Mouse (Mus musculus): ENCODE measurements around the gene Rnf151. TPM values are rescaled to one million over a fixed set of nuclear protein-coding genes. Genes with fewer than 3 reads are reported as not detected.

Gene Rnf151
- polyA plus RNA-seq, 1 experiment: 0.86 TPM

DNA sequence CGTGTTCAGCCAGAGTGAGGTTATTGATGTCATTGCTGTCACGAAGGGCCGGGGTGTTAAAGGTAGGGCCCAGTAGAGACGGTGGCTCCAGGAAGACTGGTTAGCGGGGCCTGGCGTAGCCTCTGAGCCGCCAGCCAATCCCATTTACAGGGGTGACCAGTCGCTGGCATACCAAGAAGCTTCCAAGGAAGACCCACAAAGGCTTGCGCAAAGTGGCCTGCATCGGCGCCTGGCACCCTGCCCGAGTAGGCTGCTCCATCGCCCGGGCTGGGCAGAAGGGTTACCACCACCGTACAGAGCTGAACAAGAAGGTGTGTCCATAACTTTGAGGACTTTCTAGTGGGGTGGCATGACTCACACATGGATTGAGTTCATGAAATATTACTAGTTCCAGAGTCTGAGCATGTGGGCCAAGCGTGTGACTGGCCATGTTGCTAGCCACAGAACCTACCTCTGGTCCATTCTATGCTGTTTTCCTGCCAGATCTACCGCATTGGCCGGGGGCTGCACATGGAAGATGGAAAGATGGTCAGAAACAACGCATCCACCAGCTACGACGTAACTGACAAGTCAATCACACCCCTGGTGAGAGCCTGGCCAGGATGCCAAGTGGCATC, 15.7 kb upstream of the Rnf151 start:
- Histone ChIP-seq H3K4me1 (ENCODE audit: control insufficient read depth, insufficient read depth, insufficient read length) (peaks cover 7% of the 10 kb centered on the region; the same call in 1 of the 2 replicates), H3K36me3 (ENCODE audit: control insufficient read depth, insufficient read depth, low read length) (no peaks in the 10 kb centered on the region), H3K27ac (ENCODE audit: insufficient read depth, low read length) (no peak overlapping the region), H3K4me3 (ENCODE audit: extremely low read depth, insufficient read depth, insufficient read length) (no peak overlapping the region), H3K27me3 (ENCODE audit: control insufficient read depth, insufficient read depth, low read length) (no peaks in the 10 kb centered on the region)
- WGBS: 90% methylated on average over 21 of the region's 21 CpGs
- DNase-seq (ENCODE audit: low read depth in 1 of 2, low spot score in 2 of 2): no peak
- TF ChIP-seq CTCF (IDR thresholded peaks at IDR 0.05; ENCODE audit: extremely low read depth, insufficient read depth, insufficient read length, insufficient replicate concordance) (no peak), POLR2A (IDR thresholded peaks at IDR 0.05; ENCODE audit: low read depth, low read length) (no peak)

DNA sequence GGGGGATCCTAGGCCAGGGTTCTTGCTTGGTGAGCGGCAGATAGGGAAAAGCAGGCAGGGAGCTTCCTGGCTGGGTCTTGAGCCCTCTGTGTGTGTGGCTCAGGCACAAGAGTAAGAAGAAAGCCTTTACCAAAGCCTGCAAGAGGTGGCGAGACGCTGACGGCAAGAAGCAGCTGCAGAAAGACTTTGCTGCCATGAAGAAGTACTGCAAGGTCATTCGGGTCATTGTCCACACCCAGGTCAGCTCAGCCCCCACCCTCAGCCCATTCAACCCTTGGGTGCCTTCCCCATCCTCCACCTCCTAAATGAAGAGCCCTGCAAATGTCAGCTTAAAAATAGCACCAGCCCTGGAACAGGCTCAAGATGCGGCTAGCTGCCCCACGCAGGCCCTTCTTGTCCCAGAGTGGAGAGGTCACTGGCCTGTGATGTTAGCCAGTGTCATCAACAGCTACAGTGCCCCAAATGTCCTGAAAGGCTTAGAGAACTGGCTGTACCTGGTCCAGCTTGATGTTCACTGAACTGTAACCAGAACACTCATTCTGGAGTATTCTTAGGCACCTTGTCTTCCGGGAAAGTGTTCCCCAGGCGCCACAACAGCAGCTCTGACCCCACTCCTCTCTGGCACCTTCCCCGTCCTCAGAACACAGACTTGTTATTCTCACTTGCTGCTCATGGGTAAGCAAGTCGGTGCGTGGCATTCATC, 14.5 kb upstream of the Rnf151 start:
- Histone ChIP-seq H3K27me3 (ENCODE audit: control insufficient read depth, insufficient read depth, low read length) (no peaks in the 10 kb centered on the region), H3K27ac (ENCODE audit: insufficient read depth, low read length) (no peak overlapping the region), H3K4me3 (ENCODE audit: extremely low read depth, insufficient read depth, insufficient read length) (no peak overlapping the region), H3K36me3 (ENCODE audit: control insufficient read depth, insufficient read depth, low read length) (no peaks in the 10 kb centered on the region), H3K4me1 (ENCODE audit: control insufficient read depth, insufficient read depth, insufficient read length) (peaks cover 6% of the 10 kb centered on the region; the same call in 1 of the 2 replicates)
- TF ChIP-seq CTCF (IDR thresholded peaks at IDR 0.05; ENCODE audit: extremely low read depth, insufficient read depth, insufficient read length, insufficient replicate concordance) (no peak), POLR2A (IDR thresholded peaks at IDR 0.05; ENCODE audit: low read depth, low read length) (no peak)
- no peak for DNase-seq (ENCODE audit: low read depth in 1 of 2, low spot score in 2 of 2)
- 88% methylated on average over 12 of the region's 12 CpGs for WGBS

DNA sequence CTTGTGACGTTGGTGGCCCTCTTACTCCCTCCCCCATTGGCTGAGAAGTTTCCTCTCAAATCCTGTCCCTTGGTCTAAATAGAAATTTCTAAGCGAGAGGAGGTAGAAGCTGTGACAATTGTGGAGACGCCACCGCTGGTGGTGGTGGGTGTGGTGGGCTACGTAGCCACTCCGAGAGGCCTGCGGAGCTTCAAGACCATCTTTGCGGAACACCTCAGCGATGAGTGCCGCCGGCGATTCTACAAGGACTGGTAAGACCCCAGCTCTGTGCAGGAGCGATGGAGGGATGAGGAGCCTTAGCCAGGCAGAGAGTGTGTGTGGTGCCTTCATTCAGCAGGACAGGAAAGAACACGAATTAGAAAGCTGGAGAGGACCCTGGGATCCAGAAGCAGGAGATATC, 12.9 kb upstream of the Rnf151 start:
- Histone ChIP-seq H3K27me3 (ENCODE audit: control insufficient read depth, insufficient read depth, low read length) (no peaks in the 10 kb centered on the region), H3K36me3 (ENCODE audit: control insufficient read depth, insufficient read depth, low read length) (no peaks in the 10 kb centered on the region), H3K4me1 (ENCODE audit: control insufficient read depth, insufficient read depth, insufficient read length) (no peaks in the 10 kb centered on the region), H3K4me3 (ENCODE audit: extremely low read depth, insufficient read depth, insufficient read length) (no peak overlapping the region), H3K27ac (ENCODE audit: insufficient read depth, low read length) (no peak overlapping the region)
- TF ChIP-seq CTCF (IDR thresholded peaks at IDR 0.05; ENCODE audit: extremely low read depth, insufficient read depth, insufficient read length, insufficient replicate concordance) (no peak), POLR2A (IDR thresholded peaks at IDR 0.05; ENCODE audit: low read depth, low read length) (no peak)
- DNase-seq (ENCODE audit: low read depth in 1 of 2, low spot score in 2 of 2): no peak
- WGBS: 76% methylated on average over 14 of the region's 14 CpGs

DNA sequence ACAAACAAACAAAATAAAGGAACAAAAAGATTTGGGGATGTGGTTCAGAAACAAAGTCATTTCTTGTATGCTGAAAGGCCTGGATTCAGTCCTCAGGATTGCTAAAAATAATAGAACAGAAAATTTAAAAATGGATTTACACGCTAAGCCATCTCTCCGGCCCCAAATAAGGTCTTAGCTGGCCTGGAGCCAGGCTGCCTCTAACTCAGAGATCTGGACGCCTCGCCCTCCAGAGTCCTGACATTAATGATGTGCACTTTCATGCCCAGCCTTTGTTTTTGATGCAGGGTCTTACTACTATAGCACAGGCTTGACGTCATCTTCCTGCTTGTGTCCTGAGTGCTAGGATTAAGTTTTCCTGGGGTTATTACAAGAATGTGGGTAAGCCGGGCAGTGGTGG, 11.2 kb upstream of the Rnf151 start:
- DNase-seq (ENCODE audit: low read depth in 1 of 2, low spot score in 2 of 2): no peak
- Histone ChIP-seq H3K27ac (ENCODE audit: insufficient read depth, low read length) (no peak overlapping the region), H3K36me3 (ENCODE audit: control insufficient read depth, insufficient read depth, low read length) (no peaks in the 10 kb centered on the region), H3K4me1 (ENCODE audit: control insufficient read depth, insufficient read depth, insufficient read length) (no peaks in the 10 kb centered on the region; the same call in 1 of the 2 replicates), H3K27me3 (ENCODE audit: control insufficient read depth, insufficient read depth, low read length) (no peaks in the 10 kb centered on the region), H3K4me3 (ENCODE audit: extremely low read depth, insufficient read depth, insufficient read length) (no peak overlapping the region)
- TF ChIP-seq POLR2A (IDR thresholded peaks at IDR 0.05; ENCODE audit: low read depth, low read length): no peak
- TF ChIP-seq CTCF (IDR thresholded peaks at IDR 0.05; ENCODE audit: extremely low read depth, insufficient read depth, insufficient read length, insufficient replicate concordance): no peak
- WGBS: 92% methylated on average over 6 of the region's 6 CpGs

DNA sequence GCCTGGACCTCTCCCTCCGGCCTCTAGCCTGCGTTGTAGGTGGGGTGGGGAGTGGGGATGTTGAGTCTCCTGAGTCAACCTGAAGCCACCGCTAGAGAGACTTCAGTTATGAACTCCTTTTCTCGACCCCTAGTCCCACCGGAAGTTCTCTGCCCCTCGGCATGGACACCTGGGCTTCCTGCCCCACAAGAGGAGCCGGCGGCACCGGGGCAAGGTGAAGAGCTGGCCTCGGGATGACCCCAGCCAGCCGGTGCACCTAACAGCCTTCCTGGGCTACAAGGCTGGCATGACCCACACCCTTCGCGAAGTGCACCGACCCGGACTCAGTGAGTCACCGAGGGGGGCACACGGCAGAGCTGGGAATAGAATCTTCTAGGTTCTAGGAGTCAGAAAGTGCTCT, 10.3 kb upstream of the Rnf151 start:
- no peak overlapping the region for H3K4me3 ChIP-seq (ENCODE audit: extremely low read depth, insufficient read depth, insufficient read length)
- H3K4me1 ChIP-seq (ENCODE audit: control insufficient read depth, insufficient read depth, insufficient read length): peaks cover 5% of the 10 kb centered on the region; the same call in 1 of the 2 replicates
- no peak for TF ChIP-seq CTCF (IDR thresholded peaks at IDR 0.05; ENCODE audit: extremely low read depth, insufficient read depth, insufficient read length, insufficient replicate concordance)
- no peak for TF ChIP-seq POLR2A (IDR thresholded peaks at IDR 0.05; ENCODE audit: low read depth, low read length)
- no peaks in the 10 kb centered on the region for H3K27me3 ChIP-seq (ENCODE audit: control insufficient read depth, insufficient read depth, low read length)
- DNase-seq (ENCODE audit: low read depth in 1 of 2, low spot score in 2 of 2): no peak
- H3K36me3 ChIP-seq (ENCODE audit: control insufficient read depth, insufficient read depth, low read length): no peaks in the 10 kb centered on the region
- no peak overlapping the region for H3K27ac ChIP-seq (ENCODE audit: insufficient read depth, low read length)
- WGBS: 86% methylated on average over 17 of the region's 17 CpGs

DNA sequence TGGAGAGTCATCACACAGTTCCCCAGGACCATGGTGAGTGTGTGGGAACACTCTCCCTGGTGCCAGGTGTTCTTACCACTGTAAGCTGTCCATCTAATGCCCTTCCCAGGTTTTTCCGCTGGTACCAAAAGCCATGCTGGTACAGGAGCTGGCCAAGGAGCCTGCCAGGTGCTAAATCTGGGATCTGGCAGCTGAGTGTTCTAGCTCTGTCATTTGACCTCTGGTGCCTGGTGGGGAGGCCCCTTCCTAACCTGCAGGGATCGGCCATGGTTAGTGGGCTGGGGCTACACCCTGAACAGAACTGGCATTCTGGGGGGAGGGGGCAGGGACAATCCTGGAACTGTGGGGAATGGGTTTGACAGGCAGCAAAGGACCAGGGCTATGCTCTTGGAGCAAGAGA, 9.8 kb upstream of the Rnf151 start, which contains the start of gene Rpl3l:
Gene Rpl3l, plus strand, starts transcription at position 203 of the 400 bp plus-strand sequence.
- no peak within 1 kb of the TSS for H3K4me3 ChIP-seq (ENCODE audit: extremely low read depth, insufficient read depth, insufficient read length)
- TF ChIP-seq POLR2A (IDR thresholded peaks at IDR 0.05; ENCODE audit: low read depth, low read length) (no peak), CTCF (IDR thresholded peaks at IDR 0.05; ENCODE audit: extremely low read depth, insufficient read depth, insufficient read length, insufficient replicate concordance) (no peak)
- H3K27me3 ChIP-seq (ENCODE audit: control insufficient read depth, insufficient read depth, low read length): no peaks in the 10 kb centered on the region
- H3K36me3 ChIP-seq (ENCODE audit: control insufficient read depth, insufficient read depth, low read length): no peaks in the 10 kb centered on the region
- no peak within 1 kb of the TSS for H3K27ac ChIP-seq (ENCODE audit: insufficient read depth, low read length)
- 91% methylated on average over 2 of the region's 2 CpGs for WGBS
- no peak for DNase-seq (ENCODE audit: low read depth in 1 of 2, low spot score in 2 of 2)
- H3K4me1 ChIP-seq (ENCODE audit: control insufficient read depth, insufficient read depth, insufficient read length): peaks cover 7% of the 10 kb centered on the region; the same call in 1 of the 2 replicates

Measured in spleen, adult 2 months (tissue).